Mouse (Mus musculus): ENCODE results near the gene Bnip2.

- TF ChIP-seq CTCF (IDR thresholded peaks at IDR 0.05; ENCODE audit: control insufficient read depth, insufficient read depth, low read length) (no peak), POLR2A (IDR thresholded peaks at IDR 0.05; ENCODE audit: borderline replicate concordance, control insufficient read depth, low read depth, low read length) (no peak)
Measured at GRCm38 (mm10) chr9:69964370-69964769, 24.9 kb upstream of the Bnip2 start.

Measured in bone marrow, adult 2 months (tissue).